Mouse (Mus musculus): ENCODE measurements around the gene Gm20765.

- no peak for TF ChIP-seq CTCF (IDR thresholded peaks at IDR 0.05; ENCODE audit: low read depth, low read length)
- TF ChIP-seq TAL1 (conservative IDR thresholded peaks at IDR 0.05; ENCODE audit: low read depth, low read length) = no peak
- TF ChIP-seq GATA1 (IDR thresholded peaks at IDR 0.05; ENCODE audit: borderline replicate concordance, low read length) = no peak
- TF ChIP-seq POLR2AphosphoS5 (IDR thresholded peaks at IDR 0.05; ENCODE audit: insufficient replicate concordance, low read depth, low read length) = no peak
Measured at GRCm38 (mm10) chr10:104220303-104221021, 35.1 kb downstream of the Gm20765 start.

All from G1E (cell line).